Mouse (Mus musculus) forebrain, embryonic 12.5 days (tissue): ENCODE measurements around the gene Adamts18. TPM values are rescaled to one million over a fixed set of nuclear protein-coding genes. Genes with fewer than 3 reads are reported as not detected.
A peak's percentile ranks its signal among the peaks of the same experiment; 100 is the strongest.

Experiments used
- ATAC-seq: fragments of 200-750 bp; cut with Nextera tagmentation; 2 replicates; pipeline ENCODE4 v1.8.0; 2017; ENCODE audit warnings: moderate TSS enrichment; ENCODE audit not compliant: low FRiP score
- H3K27ac ChIP-seq: fragments of 300-500 bp; sonication (generic); 2 replicates; pipeline ENCODE4 v1.5.1; 2016; ENCODE audit warnings: mild to moderate bottlenecking
- H3K27me3 ChIP-seq: fragments of 300-500 bp; sonication (generic); 2 replicates; pipeline ENCODE4 v1.6.1; 2016; ENCODE audit warnings: mild to moderate bottlenecking
- H3K36me3 ChIP-seq: fragments of 300-500 bp; sonication (generic); replicated peaks from 2 replicates; pipeline ENCODE4 v1.6.1; 2016; ENCODE audit warnings: mild to moderate bottlenecking
- H3K4me1 ChIP-seq: fragments of 300-500 bp; sonication (generic); 2 replicates; pipeline ENCODE4 v1.6.1; 2016
- H3K4me2 ChIP-seq: fragments of 300-500 bp; sonication (generic); 2 replicates; pipeline ENCODE4 v1.6.1; 2016; ENCODE audit warnings: mild to moderate bottlenecking, moderate library complexity
- H3K4me3 ChIP-seq: fragments of 300-500 bp; sonication (generic); replicated peaks from 2 replicates; pipeline ENCODE4 v1.5.1; 2016; ENCODE audit warnings: mild to moderate bottlenecking
- H3K9ac ChIP-seq: fragments of 300-500 bp; sonication (generic); 2 replicates; pipeline ENCODE4 v1.6.1; 2016; ENCODE audit warnings: mild to moderate bottlenecking
- H3K9me3 ChIP-seq: fragments of 300-500 bp; sonication (generic); 2 replicates; pipeline ENCODE4 v1.6.1; 2016
- WGBS: fragments of 180-500 bp; shearing (Covaris S2); methylation state at CpG from one replicate; pipeline ENCODE4 v1.1.7; 2016; 5-methylcytosine and 5-hydroxymethylcytosine counted together
- polyA plus RNA-seq: library from polyadenylated mRNA; unstranded; fragments of >200 nt; fragmentation: Nextera tagmentation; extraction: Ambion mirVana; gene quantifications from 2 replicates; pipeline ENCODE4 v1.2.1, GENCODE M21; 2016

The Adamts18 gene
- polyA plus RNA-seq, 1 experiment from 2014 or later, result 5.6 TPM

- 92% methylated on average over 12 of the region's 12 CpGs for WGBS
- Histone ChIP-seq H3K9me3 (no peaks in the 10 kb centered on the region), H3K4me3 (no peak overlapping the region), H3K9ac (no peak overlapping the region), H3K4me1 (no peaks in the 10 kb centered on the region), H3K36me3 (no peaks in the 10 kb centered on the region), H3K27ac (no peak overlapping the region), H3K4me2 (no peak overlapping the region), H3K27me3 (no peaks in the 10 kb centered on the region; the same call in 1 of the 2 replicates)
- no peak for ATAC-seq
Observed at GRCm38 (mm10) chr8:113859890-113860683, 11.5 kb upstream of the Adamts18 start.

GRCm38 (mm10) chr8:113858801-113859200, 10.3 kb upstream of the Adamts18 start:
- 49% methylated on average over 7 of the region's 7 CpGs for WGBS
- Histone ChIP-seq H3K36me3 (no peaks in the 10 kb centered on the region), H3K4me2 (no peak overlapping the region), H3K9me3 (no peaks in the 10 kb centered on the region), H3K4me3 (no peak overlapping the region), H3K27ac (no peak overlapping the region), H3K9ac (no peak overlapping the region), H3K27me3 (no peaks in the 10 kb centered on the region; the same call in 1 of the 2 replicates), H3K4me1 (no peaks in the 10 kb centered on the region)
- no peak for ATAC-seq

- ATAC-seq, result no peak
- H3K36me3 ChIP-seq, result no peaks in the 10 kb centered on the region
- peaks cover 17% of the 10 kb centered on the region for H3K27me3 ChIP-seq
- no peak overlapping the region for H3K4me2 ChIP-seq
- H3K4me1 ChIP-seq, result no peaks in the 10 kb centered on the region
- H3K9ac ChIP-seq, result no peak overlapping the region
- no peak overlapping the region for H3K4me3 ChIP-seq
- 79% methylated on average over 8 of the region's 8 CpGs for WGBS
- H3K9me3 ChIP-seq, result no peaks in the 10 kb centered on the region
- no peak overlapping the region for H3K27ac ChIP-seq
Observed at GRCm38 (mm10) chr8:113854622-113855293, 6.2 kb upstream of the Adamts18 start.

- H3K4me2 ChIP-seq, result no peak overlapping the region
- H3K36me3 ChIP-seq, result no peaks in the 10 kb centered on the region
- H3K9me3 ChIP-seq, result no peaks in the 10 kb centered on the region
- H3K4me3 ChIP-seq, result no peak overlapping the region
- no peak overlapping the region for H3K27ac ChIP-seq
- 69% methylated on average over 4 of the region's 4 CpGs for WGBS
- H3K27me3 ChIP-seq, result peaks cover 27% of the 10 kb centered on the region
- ATAC-seq, result no peak
- no peak overlapping the region for H3K9ac ChIP-seq
- peaks cover 5% of the 10 kb centered on the region for H3K4me1 ChIP-seq
Observed at GRCm38 (mm10) chr8:113853714-113854113, 5.2 kb upstream of the Adamts18 start.

GRCm38 (mm10) chr8:113851655-113852054, 3.1 kb upstream of the Adamts18 start:
- ATAC-seq, result no peak
- Histone ChIP-seq H3K4me2 (no peak overlapping the region), H3K36me3 (no peaks in the 10 kb centered on the region), H3K27me3 (peaks cover 47% of the 10 kb centered on the region), H3K4me1 (peaks cover 20% of the 10 kb centered on the region), H3K4me3 (no peak overlapping the region), H3K27ac (no peak overlapping the region), H3K9me3 (no peaks in the 10 kb centered on the region), H3K9ac (no peak overlapping the region)
- 46% methylated on average over 4 of the region's 4 CpGs for WGBS

DNA sequence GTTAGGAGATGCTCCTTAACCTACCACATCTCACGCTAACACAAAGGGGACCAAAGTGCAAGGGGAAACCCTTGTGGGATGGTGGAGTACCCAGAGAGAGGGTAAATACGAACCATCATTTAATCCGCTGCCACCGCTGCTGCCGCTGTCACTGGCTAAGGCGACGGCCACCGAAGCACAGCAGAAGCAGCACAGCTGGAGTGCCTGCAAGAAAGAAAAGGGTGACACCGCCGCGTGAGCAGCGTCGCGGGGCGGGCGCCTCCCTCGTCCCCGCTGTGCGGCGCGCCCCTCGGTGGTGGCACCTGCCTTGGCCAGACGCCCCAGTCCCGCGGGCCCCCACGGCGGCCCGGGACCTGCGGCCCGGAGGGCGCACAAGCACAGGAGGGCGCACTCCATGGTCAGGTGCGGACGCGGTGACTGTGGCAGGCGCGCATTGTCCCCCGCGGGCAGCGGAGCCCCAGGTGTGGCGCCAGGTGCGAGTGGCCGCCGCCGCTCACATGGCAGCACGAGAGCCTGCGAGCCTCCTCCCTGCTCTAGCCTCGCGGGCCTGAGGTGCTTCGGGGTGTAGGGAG, 371 bp downstream of the Adamts18 start:
- peaks cover 50% of the 10 kb centered on the region for H3K27me3 ChIP-seq
- no peaks in the 10 kb centered on the region for H3K9me3 ChIP-seq
- ATAC-seq, result peak; percentile 53
- under 1% methylated on average over 49 of the region's 50 CpGs for WGBS
- H3K4me1 ChIP-seq, result peaks cover 32% of the 10 kb centered on the region
- peak overlapping the region; percentile 63 for H3K27ac ChIP-seq
- no peaks in the 10 kb centered on the region for H3K36me3 ChIP-seq
- H3K4me3 ChIP-seq, result peak overlapping the region; percentile 69
- peak overlapping the region; percentile 100 for H3K4me2 ChIP-seq
- H3K9ac ChIP-seq, result peak overlapping the region; percentile 69

- peak overlapping the region; percentile 63; the same call in 1 of the 2 replicates for H3K27ac ChIP-seq
- H3K4me3 ChIP-seq, result peak overlapping the region; percentile 69
- peaks cover 51% of the 10 kb centered on the region for H3K27me3 ChIP-seq
- peak overlapping the region; percentile 100 for H3K4me2 ChIP-seq
- ATAC-seq, result no peak
- H3K9ac ChIP-seq, result peak overlapping the region; percentile 69
- 19% methylated on average over 12 of the region's 12 CpGs for WGBS
- peaks cover 32% of the 10 kb centered on the region for H3K4me1 ChIP-seq
- H3K9me3 ChIP-seq, result no peaks in the 10 kb centered on the region
- no peaks in the 10 kb centered on the region for H3K36me3 ChIP-seq
Observed at GRCm38 (mm10) chr8:113847606-113848080, 895 bp downstream of the Adamts18 start.

GRCm38 (mm10) chr8:113846669-113847068, 1.9 kb downstream of the Adamts18 start:
- H3K4me3 ChIP-seq, result peak overlapping the region; percentile 69; the same call in 1 of the 2 replicates
- H3K9ac ChIP-seq, result no peak overlapping the region
- no peaks in the 10 kb centered on the region for H3K9me3 ChIP-seq
- no peaks in the 10 kb centered on the region for H3K36me3 ChIP-seq
- peaks cover 32% of the 10 kb centered on the region for H3K4me1 ChIP-seq
- ATAC-seq, result no peak
- H3K4me2 ChIP-seq, result peak overlapping the region; percentile 100
- no peak overlapping the region for H3K27ac ChIP-seq
- H3K27me3 ChIP-seq, result peaks cover 51% of the 10 kb centered on the region
- WGBS, result 76% methylated on average over 5 of the region's 5 CpGs

GRCm38 (mm10) chr8:113844801-113845301, 3.7 kb downstream of the Adamts18 start:
- WGBS, result 51% methylated on average over 20 of the region's 20 CpGs
- 0 out of 2 replicates have a peak overlapping the region, but pooled peaks have one; percentile 7 for H3K4me3 ChIP-seq
- no peaks in the 10 kb centered on the region for H3K36me3 ChIP-seq
- H3K9ac ChIP-seq, result no peak overlapping the region
- H3K4me1 ChIP-seq, result peaks cover 32% of the 10 kb centered on the region
- peak overlapping the region; percentile 27 for H3K4me2 ChIP-seq
- 0 out of 2 replicates have a peak overlapping the region, but pooled peaks have one; percentile 13 for H3K27ac ChIP-seq
- peaks cover 36% of the 10 kb centered on the region for H3K27me3 ChIP-seq
- no peak for ATAC-seq
- H3K9me3 ChIP-seq, result no peaks in the 10 kb centered on the region

DNA sequence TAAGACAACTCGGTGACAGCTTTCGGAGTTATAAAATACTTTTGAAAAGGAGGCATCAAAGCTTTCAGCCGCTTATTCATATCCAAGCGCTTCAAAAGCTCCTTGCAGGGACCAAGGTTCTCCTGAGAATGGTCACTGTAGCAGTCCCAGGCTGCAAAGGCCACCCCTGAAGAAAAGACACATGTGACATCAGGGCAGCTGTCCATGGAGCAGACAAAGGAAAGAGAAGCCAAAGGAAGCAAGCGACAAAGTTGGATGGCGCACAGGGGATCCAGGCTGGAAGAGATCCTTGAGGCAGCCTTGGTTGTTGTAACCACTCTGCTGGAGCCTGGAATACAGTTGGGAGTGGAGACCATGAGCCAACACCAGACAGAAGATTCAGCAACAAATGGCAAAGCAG, 10.3 kb downstream of the Adamts18 start:
- H3K4me2 ChIP-seq, result no peak overlapping the region
- H3K9me3 ChIP-seq, result no peaks in the 10 kb centered on the region
- H3K27ac ChIP-seq, result no peak overlapping the region
- H3K27me3 ChIP-seq, result 0 out of 2 replicates have a peak, but pooled peaks cover 2% of the 10 kb centered on the region
- no peaks in the 10 kb centered on the region for H3K36me3 ChIP-seq
- no peak overlapping the region for H3K9ac ChIP-seq
- H3K4me1 ChIP-seq, result peaks cover 15% of the 10 kb centered on the region
- ATAC-seq, result no peak
- 44% methylated on average over 6 of the region's 6 CpGs for WGBS
- H3K4me3 ChIP-seq, result no peak overlapping the region

DNA sequence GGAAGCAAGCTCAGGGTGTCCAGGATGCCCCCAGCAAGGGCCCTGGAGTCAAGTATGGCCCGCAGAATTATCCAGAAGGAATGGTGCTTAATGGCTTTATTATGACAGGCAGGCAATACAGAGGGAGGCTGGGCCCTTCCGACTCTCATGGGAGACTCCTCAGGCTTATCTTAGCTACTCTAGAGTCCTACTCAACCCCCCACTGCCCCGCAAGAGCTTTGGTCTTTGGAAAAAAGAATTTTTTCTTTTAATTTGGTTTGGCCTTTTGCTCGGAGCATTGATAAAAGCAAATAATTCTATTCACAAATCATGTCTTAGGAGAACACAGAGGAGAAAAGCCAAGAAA, 11.0 kb downstream of the Adamts18 start:
- no peak overlapping the region for H3K27ac ChIP-seq
- no peaks in the 10 kb centered on the region for H3K36me3 ChIP-seq
- H3K4me2 ChIP-seq, result no peak overlapping the region
- no peak for ATAC-seq
- peaks cover 15% of the 10 kb centered on the region for H3K4me1 ChIP-seq
- H3K27me3 ChIP-seq, result no peaks in the 10 kb centered on the region
- H3K4me3 ChIP-seq, result no peak overlapping the region
- WGBS, result 35% methylated on average over 4 of the region's 4 CpGs
- no peaks in the 10 kb centered on the region for H3K9me3 ChIP-seq
- H3K9ac ChIP-seq, result no peak overlapping the region

DNA sequence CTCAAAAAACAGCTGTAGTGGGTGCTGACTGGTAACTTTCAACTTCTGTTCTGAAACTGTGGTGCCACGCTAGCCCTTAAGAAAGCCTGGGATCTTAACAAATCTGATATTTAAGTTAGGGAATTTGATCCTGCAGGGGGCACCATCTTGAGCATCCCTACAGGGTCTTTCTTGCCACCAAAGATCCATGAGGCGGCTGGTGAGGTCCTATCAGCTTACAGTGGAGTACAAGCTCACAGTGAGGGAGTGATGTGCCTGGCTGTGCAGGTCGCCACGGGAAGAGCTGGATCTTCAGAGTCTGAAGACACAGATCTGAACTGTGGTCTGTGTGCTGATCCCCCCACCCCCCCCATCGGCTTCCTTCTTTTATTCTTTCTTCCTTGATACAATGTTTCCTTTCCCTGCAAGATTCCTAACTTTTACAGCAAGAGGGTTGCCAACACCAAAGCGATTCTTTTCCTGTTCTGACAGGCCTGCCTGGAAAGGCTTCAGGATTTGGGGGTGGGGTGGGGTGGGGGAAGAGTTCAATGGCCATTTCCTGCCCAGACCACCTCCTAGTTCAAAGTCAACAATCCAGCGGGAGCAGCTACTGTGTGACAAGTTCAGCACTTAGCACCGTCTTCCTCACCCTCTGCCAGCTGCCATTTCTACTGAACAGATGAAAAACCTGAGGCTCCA, 11.5 kb downstream of the Adamts18 start:
- Histone ChIP-seq H3K27ac (no peak overlapping the region), H3K27me3 (no peaks in the 10 kb centered on the region), H3K4me3 (no peak overlapping the region), H3K9ac (no peak overlapping the region), H3K4me1 (peaks cover 15% of the 10 kb centered on the region), H3K4me2 (no peak overlapping the region), H3K9me3 (no peaks in the 10 kb centered on the region), H3K36me3 (no peaks in the 10 kb centered on the region)
- ATAC-seq, result no peak
- 62% methylated on average over 8 of the region's 8 CpGs for WGBS
